Mouse (Mus musculus): Measurements from ENCODE around the gene Nuak1. TPM values are rescaled to one million over a fixed set of nuclear protein-coding genes. Genes with fewer than 3 reads are reported as not detected.

The Nuak1 gene
- total RNA-seq, 4 experiments from 2014 or later: 23.9 to 43.8 (median 34.0) TPM

DNA sequence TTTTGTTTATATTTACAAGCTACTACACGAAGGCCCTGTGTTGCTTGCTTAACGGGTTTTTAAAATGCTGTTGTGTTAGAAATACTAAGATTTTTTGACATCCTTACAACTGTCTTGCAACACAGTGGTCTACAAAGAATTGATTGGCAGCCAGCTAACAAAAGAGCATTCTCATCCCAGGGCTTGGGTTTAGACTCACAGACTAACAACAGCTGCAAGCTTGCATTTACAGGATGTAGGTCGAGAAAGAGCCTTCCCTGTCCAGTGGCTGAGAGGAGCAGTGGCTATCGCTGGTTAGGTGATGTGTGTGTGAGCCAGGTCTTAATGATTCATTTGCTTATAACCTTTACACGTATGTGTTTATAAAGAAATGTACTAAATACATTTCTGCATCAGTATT, 94.7 kb downstream of the Nuak1 start:
- no peak for DNase-seq (ENCODE audit: low spot score)

DNA sequence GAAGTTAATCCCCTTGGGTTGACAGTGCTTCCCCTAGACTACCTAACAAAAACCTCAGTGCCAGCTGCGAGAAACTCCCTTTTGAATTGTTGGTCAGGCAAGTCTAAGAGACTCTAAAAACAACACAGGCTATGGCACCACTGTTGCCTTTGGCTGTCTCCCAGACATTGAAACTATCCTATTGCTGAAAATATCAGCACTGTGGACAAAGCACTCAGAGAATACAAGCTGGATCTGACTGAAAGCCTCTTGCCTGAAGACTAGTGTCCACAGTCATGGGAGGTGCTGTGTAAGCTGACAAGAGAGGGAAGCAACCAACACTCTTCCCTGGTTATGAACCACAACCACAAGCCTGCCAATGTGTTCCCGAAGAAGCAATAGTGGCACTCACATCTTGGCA, 96.9 kb downstream of the Nuak1 start:
- no peak for DNase-seq (ENCODE audit: low spot score)

DNA sequence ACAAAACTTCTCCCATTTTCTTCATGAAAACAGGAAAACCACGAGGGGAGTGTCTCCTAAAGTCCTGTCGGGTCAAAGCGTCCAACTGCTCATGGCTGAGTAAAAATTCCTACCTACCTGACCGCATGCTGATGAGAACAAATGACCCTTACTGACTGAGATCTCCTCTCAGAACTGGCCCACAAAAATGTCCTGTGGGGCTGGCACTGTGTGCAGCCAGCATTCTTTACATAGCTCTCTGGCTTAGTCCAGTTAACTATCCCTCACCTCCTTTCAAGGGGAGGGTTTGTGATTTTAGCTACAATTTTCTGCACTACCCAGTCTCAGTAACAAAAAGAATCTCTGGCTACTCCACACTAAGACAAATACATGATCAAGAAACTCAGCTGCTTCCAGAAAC, 100.9 kb downstream of the Nuak1 start:
- DNase-seq (ENCODE audit: low spot score): no peak

DNA sequence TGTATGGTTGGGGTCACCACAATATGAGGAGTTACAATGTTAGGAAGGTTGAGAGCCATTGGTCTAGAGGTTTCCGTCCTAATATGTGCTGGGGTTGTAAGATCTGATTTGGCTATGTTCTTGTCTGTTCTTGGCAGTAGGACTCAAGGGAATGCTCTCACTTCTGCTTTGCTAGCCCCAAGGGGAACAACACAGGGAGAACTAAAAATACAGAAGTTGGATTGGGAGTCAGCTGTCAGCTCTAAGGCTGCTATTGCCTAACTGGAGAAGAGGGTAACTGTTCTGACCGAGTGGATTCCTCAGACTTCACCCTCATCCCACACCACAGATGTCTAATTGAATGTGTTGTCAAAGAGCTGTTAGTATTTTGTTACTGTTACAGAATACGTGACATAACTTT, 101.6 kb downstream of the Nuak1 start:
- DNase-seq (ENCODE audit: low spot score): peak; percentile 61

DNA sequence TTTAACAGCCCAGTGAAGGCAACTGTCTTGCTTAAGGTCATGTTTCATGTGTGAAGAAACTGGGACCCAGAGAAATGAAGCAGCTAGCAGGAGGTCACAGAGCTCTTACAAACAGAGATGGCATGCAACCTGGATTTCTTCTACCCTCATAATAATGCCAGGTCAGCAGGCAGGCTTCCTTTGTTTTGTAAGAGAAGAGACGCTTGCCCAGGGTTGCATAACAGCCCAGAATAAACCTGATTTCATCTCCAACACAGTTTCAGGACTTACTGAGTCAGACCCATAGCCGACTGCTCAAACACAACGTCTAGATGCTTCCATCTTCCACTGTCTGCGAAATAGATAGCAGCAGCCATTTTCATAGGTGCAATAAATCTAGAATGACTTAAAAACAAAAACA, 105.0 kb downstream of the Nuak1 start:
- DNase-seq (ENCODE audit: low spot score): peak; percentile 40

DNA sequence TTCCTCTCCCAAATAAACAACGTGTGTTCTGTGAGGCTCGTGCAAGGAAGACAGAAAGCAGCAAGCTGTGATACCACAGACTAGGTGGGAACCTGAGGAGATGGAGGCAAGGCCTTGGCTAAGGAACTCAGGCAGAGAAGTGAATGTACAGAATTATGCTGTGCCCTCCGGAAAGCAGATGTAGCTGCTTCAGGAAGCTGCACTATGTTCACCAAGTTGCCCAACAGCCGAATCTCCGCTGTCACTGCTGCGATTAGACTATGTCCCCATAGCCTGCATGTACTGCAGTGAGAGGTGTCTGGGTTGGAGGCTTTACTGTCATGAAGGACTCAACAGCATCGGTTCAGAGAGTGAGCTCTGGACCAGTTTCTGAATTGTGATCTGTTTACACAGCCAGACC, 110.6 kb downstream of the Nuak1 start:
- no peak for DNase-seq (ENCODE audit: low spot score)

DNA sequence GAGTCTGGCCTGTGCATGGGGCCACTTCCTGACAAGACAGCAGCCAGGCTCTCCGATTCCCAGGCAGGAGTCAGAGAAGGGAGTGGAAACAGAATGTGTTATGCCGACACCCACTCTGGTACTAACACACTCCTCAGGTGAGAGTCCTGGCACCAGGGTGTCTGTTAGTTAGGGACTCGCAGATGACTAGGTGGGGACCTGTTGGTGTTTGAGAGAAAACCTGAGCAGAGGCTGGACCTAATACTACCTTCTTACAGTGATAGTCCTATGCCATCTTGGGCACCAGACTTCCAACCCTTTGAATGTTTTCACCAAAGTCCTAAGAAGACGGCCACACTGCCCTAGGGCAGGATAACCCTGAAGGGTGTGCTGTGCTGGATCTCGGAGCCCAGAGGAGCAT, 111.1 kb downstream of the Nuak1 start:
- DNase-seq (ENCODE audit: low spot score): no peak

DNA sequence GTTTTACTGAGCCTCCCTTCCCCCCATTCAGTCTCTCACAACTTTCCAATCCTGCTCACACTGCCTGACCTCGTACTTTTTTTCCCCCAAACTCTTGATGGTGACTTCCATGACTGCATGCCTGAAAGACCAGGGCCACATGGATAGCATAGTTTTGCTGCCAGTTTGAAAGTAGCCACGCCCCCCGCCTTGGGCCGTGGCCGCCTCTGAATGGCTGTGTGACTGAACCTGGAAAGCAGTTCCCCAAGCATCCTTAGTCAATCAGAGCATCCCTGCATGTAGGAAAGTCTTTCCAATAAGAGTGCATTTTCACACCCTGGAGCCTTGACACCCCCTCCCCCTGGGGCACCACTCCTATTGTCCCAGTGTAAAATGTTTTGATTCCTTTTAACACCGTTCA, 116.4 kb downstream of the Nuak1 start:
- DNase-seq (ENCODE audit: low spot score): no peak

Other genes starting within 250 kb of the Nuak1 start
- 10 to 100 TPM; 18.2 to 26.3 (median 22.8) TPM for gene Ckap4, start 93.5 kb upstream of the Nuak1 start, total RNA-seq (2022)
- gene Tcp11l2, start 136.0 kb upstream of the Nuak1 start, total RNA-seq (2022): 100 to 1,000 TPM in 3 of 4 experiments, 10 to 100 TPM in 1; 89.2 to 200 (median 123) TPM
- 10 to 100 TPM; 10.7 to 11.6 (median 11.0) TPM for gene Polr3b, start 181.7 kb upstream of the Nuak1 start, total RNA-seq (2022)

Measured in heart, adult 8-10 months (tissue).